Mouse (Mus musculus) Patski (cell line): ENCODE results near the gene Nanos3. TPM values are rescaled to one million over a fixed set of nuclear protein-coding genes. Genes with fewer than 3 reads are reported as not detected.

Experiments used
- ATAC-seq: fragments of 100-300 bp; one replicate; pipeline ENCODE4 v1.8.0; 2021
- CTCF ChIA-PET: fragments of 350-600 bp; sonication (Branson Sonifier 250); formaldehyde crosslinking; loops from one replicate; lab custom pipeline; 2022; ENCODE audit warnings: inconsistent platforms; lab: Charles Lee
- POLR2A ChIA-PET: fragments of 350-600 bp; sonication (Branson Sonifier 250); formaldehyde crosslinking; loops from one replicate; lab custom pipeline; 2022; ENCODE audit warnings: antibody characterized with exemption, inconsistent platforms; lab: Charles Lee
- DNase-seq: peaks from one replicate; pipeline ENCODE4 v3.0.0-alpha.2; 2011; ENCODE audit warnings: low read depth, low spot score
- H3K27me3 ChIP-seq: fragments of 371-371 bp; one replicate; pipeline ENCODE4 v1.5.1; 2021
- CTCF ChIP-seq: fragments of 100-300 bp; IDR thresholded peaks from one replicate; pipeline ENCODE4 v1.5.1; 2021
- in situ Hi-C: fragments of 300-500 bp; cut with MboI; formaldehyde crosslinking; loops from 3 replicates; pipeline ENCODE4 v1.11.1; 2018; ENCODE audit warnings: low pct_unique_long_range_greater_than_20kb, mixed read lengths
- polyA plus RNA-seq: library from polyadenylated mRNA; unstranded; gene quantifications from one replicate; pipeline ENCODE4 v1.2.3, GENCODE M21; 2021

The Nanos3 gene
- polyA plus RNA-seq, 1 experiment from 2014 or later: 0.81 TPM

DNA sequence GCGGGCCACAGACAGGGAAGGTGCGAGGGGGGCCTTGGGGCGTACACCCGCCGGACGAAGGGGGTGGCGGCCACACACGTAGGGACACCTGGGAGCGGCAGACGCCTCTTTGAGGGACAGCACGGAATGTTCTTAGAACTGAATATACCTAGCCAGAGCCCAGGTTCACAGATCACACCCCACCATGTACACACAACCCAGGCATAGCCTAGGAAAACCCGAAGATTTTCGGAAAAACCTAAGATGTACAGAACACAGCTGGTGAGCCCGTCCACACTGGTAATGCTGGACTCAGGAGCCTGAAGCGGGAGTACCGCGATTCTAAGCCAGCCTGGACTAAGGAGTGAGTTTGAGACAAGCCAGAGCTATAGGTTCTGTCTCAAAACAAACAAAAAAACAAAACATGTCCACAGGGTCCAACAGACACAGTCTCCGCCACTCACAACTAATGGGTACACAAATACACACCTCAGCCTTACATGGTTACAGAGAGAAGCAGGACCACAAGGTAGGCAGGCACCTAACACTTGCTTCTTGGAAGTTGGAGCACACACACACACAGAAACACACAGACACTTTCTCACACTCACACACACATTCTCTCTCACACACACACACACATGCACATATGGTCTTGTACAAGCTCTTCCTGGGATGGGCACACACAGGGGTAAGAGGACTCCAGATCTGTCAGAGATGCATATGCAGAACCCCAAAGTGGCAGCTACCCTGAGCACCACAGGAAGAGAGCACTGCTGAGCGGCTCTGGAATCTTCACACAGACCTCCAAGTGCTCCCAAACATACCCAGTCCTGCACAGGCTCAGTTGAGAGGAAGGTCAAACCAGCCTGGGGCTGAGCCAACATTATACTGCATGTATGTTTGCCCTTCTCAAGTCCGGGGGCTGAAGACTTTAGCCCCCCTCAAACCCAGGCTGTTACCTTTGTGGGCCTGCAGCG, 653 bp downstream of the Nanos3 start:
- in situ Hi-C loops: loop anchor here (5.0 kb wide), 2 partner anchors 93 to 173 kb away; no protein-coding TSS in a partner anchor
- H3K27me3 ChIP-seq: no peaks in the 10 kb centered on the region
- POLR2A ChIA-PET: interaction anchor here (0.6 to 1.7 kb wide), 3 partner anchors 18 to 101 kb away, joined by 3 to 5 read pairs (median 3); no protein-coding TSS in a partner anchor
- CTCF ChIA-PET: interaction anchor here (1.0 to 4.6 kb wide), 3 partner anchors 18 to 26 kb away, joined by 3 to 64 read pairs (median 18); no protein-coding TSS in a partner anchor
- ATAC-seq: no peak
- TF ChIP-seq CTCF: no peak
- no peak for DNase-seq

DNA sequence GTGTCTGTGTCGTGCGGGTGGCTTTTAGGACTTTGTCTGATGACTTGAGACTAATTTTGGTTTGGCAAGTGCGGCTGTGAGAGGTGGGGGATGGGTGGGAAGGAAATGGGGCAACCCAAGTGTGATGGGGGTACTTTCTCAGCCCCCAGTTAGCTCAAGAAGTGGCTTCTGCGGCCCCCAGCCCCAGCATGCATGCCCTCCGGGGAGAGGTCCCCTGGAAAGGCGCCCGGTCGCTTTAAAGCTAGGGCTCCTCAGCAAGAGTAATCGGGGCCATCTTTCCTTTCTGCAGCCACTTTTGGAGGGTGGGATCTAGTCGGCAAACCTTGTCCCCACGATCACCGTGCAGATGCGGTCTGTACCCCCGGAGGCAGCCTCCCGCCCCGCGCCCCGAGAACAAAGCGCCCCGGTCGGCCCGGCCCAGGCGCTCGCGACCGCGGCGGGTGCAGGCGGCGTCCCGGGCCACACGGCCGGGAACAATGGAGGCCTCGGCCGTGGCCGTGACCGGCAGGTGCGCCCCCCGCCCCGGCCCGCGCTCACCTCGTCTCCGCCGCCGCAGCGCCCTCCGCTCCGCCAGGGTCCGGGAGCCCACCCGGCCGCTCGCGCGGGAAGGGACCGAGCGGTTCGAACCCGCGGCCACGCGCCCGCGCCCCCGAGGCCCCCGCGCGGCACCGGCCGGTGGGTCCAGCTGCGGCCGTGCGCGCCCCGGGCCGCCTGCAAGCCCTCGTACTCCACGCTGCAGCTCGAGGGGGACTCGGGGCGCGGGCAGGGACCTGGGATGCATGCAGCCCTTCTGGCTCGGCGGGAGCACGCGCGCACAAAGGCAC, 1.5 kb downstream of the Nanos3 start:
- POLR2A ChIA-PET: interaction anchor here (1.0 to 1.7 kb wide), 3 partner anchors 10 to 39 kb away, joined by 3 to 5 read pairs (median 3); no protein-coding TSS in a partner anchor
- no peak for TF ChIP-seq CTCF
- ATAC-seq (no peak), DNase-seq (no peak)
- no peaks in the 10 kb centered on the region for H3K27me3 ChIP-seq
- CTCF ChIA-PET: interaction anchor here (0.8 to 1.0 kb wide), 2 partner anchors 10 to 27 kb away, joined by 3 read pairs; no protein-coding TSS in a partner anchor
- in situ Hi-C loops: no loop called here

DNA sequence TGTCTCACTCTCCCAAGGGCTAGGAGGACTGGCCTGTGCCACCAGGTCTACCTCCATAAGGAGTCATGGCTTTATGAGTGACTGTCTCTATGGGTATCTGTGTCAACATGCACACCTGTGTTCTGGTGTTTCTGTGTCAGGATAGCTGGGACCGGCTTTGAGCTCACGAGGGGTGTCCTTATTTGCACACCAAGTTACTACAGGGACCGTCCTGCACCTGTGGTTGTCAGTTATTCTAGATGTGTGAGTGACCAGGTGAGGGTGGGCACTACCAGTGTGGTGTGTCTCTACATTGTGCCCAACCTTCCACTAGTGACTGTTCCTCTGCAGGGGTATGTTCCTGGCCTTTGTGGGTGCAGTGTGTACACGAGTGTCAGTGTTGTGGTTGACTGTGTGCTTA, 2.2 kb downstream of the Nanos3 start:
- CTCF ChIA-PET: interaction anchor here (0.5 to 1.3 kb wide), 3 partner anchors 9 to 144 kb away, joined by 3 read pairs; no protein-coding TSS in a partner anchor
- no peaks in the 10 kb centered on the region for H3K27me3 ChIP-seq
- in situ Hi-C loops: no loop called here
- ATAC-seq (no peak), DNase-seq (no peak)
- POLR2A ChIA-PET: interaction anchor here (1.0 kb wide), 1 partner anchor 9 kb away, joined by 3 read pairs; no protein-coding TSS in a partner anchor
- TF ChIP-seq CTCF: no peak

DNA sequence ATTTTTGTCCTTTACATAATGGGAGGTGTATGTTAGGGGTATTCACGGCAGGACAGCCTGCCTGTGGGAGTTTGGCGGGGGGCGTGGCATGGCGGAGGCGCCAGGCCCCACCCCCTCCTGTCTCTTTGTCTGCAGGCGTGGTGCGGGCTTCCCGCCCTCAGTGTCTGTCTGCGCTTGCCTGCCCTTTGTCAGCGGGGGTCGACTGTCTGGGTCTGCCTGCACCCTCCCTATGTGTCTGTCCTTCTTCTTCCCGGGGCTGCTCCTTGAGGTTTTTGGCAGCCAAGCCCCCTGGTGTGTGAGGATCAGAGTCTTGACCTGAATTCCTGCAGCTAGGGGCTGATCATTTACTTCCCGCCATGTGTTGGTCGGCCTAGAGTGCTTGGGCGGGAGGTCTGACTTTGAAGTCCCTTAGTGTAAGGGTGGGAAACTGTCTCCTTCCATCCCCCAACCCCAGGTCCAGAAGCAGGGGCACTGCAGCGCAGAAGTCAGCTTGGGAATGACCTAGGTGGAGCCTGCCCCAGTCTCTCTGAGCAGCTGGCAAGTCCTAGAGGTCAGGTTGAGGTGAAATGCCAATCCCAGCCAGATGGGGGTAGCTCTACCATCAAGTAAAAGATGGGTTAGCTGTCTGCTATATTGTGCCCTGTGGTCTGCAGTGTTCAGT, 4.4 kb downstream of the Nanos3 start:
- in situ Hi-C loops: no loop called here

DNA sequence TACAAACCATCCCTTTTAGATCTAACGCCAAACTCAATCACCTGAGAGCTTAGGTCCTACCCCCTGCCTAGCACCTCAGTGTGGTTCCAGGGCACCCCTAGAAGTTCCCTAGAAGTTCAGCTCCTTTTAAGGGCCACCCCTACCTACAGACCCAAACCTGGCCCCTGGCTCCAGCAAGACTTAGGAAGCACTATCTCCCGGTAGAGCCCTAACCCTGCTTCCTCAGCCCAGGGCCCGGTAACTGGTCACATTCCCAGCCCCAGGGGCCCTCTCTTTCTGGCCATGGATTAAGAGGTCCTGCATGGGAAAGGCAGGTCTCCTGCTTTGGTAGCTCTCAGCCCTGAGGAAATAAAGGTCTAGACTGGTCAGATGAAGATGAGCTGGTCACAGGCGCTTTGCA, 5.1 kb downstream of the Nanos3 start:
- DNase-seq: no peak
- no peak for TF ChIP-seq CTCF
- H3K27me3 ChIP-seq: no peaks in the 10 kb centered on the region
- ChIA-PET CTCF (interaction anchor here (1.2 kb wide), 1 partner anchor 140 kb away, joined by 3 read pairs; no protein-coding TSS in a partner anchor), POLR2A (interaction anchor here (0.5 kb wide), 1 partner anchor 136 kb away, joined by 3 read pairs; no protein-coding TSS in a partner anchor)
- ATAC-seq: no peak
- in situ Hi-C loops: loop anchor here (10.0 kb wide), 1 partner anchor 175 kb away; the partner anchor contains the start of gene 1700067K01Rik

More for the DNA sequence above, 4.4 kb downstream of the Nanos3 start:
- ATAC-seq (no peak), DNase-seq (no peak)
- ChIA-PET POLR2A (interaction anchor here (0.5 kb wide), 1 partner anchor 136 kb away, joined by 3 read pairs; no protein-coding TSS in a partner anchor), CTCF (interaction anchor here (1.2 kb wide), 1 partner anchor 141 kb away, joined by 3 read pairs; no protein-coding TSS in a partner anchor)
- no peaks in the 10 kb centered on the region for H3K27me3 ChIP-seq
- TF ChIP-seq CTCF: no peak

DNA sequence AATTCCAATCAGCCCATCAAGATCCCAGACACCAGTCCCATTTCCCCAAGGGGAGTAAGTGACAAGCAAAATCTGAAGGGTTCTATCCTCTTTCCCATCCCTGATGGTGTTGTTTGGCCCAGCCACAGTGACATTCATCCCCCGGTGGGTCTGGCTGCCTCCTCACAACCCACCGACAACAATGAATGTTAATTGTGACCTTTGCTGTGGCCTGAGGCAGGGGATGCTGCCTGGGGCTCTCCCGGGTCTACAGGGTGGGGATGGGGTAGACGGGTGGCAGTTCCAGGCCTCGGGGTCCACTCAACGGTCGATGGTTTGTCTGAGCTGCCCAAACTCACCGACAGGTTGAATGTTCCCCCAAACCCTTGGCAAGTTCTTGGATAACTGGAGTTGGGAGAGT, 6.4 kb downstream of the Nanos3 start:
- in situ Hi-C loops: loop anchor here (10.0 kb wide), 1 partner anchor 174 kb away; the partner anchor contains the start of gene 1700067K01Rik
- POLR2A ChIA-PET: no interaction called here
- ATAC-seq (no peak), DNase-seq (no peak)
- CTCF ChIA-PET: no interaction called here
- no peaks in the 10 kb centered on the region for H3K27me3 ChIP-seq
- no peak for TF ChIP-seq CTCF

DNA sequence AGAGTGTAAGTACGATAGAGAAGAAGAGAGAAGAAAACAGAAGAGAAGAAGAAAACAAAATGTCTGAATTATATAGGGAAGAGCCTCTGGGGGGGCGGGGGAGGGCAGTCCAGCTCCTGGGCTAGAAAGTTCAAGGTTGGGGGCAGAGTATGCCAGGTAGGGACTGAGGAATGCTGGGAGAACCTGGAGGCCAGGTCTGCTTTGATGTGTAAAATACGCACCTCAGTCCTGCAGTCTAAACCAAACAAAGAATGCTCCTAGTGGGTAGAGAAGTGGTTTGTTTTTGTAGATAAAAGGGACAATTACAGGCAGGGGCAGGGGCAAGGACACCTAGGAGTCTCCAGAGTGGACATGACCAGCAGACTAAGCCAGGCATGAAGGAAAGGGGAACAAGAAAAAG, 7.6 kb downstream of the Nanos3 start:
- in situ Hi-C loops: loop anchor here (10.0 kb wide), 1 partner anchor 173 kb away; the partner anchor contains the start of gene 1700067K01Rik
- CTCF ChIA-PET: no interaction called here
- no peak for ATAC-seq
- H3K27me3 ChIP-seq: no peaks in the 10 kb centered on the region
- no peak for TF ChIP-seq CTCF
- no peak for DNase-seq
- POLR2A ChIA-PET: interaction anchor here (0.6 to 0.8 kb wide), 2 partner anchors 89 to 167 kb away, joined by 3 to 6 read pairs; no protein-coding TSS in a partner anchor

DNA sequence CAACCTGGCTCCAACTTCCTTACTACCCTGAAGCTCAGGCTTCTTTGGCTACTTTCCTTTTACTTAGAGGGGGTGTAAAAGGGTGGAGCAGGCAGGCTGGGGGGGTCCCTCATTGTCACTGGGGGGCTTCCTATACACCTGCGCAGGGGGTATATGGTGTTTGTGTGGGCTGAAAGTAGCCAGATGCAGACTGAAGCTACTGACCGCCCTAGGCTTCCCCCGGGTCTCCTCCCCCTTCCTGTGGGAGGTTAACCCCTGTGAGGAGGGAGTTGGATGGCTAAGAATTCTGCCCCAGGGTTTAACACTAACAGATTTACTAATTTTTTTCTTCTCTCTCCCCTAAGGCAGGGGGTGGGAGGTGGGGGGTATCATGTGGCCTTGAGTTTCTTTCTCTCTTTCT, 8.5 kb downstream of the Nanos3 start:
- DNase-seq (no peak), ATAC-seq (no peak)
- CTCF ChIA-PET: interaction anchor here (0.8 to 1.5 kb wide), 2 partner anchors 9 kb away, joined by 3 read pairs; no protein-coding TSS in a partner anchor
- no peak for TF ChIP-seq CTCF
- POLR2A ChIA-PET: interaction anchor here (0.6 to 0.8 kb wide), 2 partner anchors 90 to 167 kb away, joined by 3 to 6 read pairs; no protein-coding TSS in a partner anchor
- H3K27me3 ChIP-seq: no peaks in the 10 kb centered on the region
- in situ Hi-C loops: loop anchor here (10.0 kb wide), 1 partner anchor 172 kb away; the partner anchor contains the start of gene 1700067K01Rik

DNA sequence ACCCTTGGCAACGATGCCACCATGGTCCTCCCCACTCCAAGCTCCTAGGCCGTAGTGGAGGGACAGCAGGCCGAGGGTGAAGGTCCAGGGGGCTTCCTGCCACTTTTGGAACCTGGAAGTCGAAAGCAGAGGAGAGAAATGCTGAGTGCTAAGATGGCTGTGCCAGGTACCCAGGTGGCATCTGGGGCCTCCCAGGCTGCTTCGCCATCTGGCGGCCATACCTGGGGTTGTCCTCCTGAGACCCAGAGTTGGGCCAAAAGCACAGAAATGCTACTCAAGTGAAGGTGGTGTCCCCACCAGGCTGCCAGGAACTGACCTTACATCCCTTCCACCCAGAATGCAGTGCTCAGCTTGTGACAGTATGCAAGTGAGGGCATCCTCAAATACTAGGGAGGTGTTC, 11.2 kb downstream of the Nanos3 start:
- in situ Hi-C loops: loop anchor here (5.0 to 10.0 kb wide), 2 partner anchors 137 to 169 kb away; partner anchors contain the start of gene 1700067K01Rik
- no peaks in the 10 kb centered on the region for H3K27me3 ChIP-seq
- DNase-seq (no peak), ATAC-seq (no peak)
- ChIA-PET POLR2A (interaction anchor here (0.5 to 1.5 kb wide), 3 partner anchors 9 to 43 kb away, joined by 3 read pairs; no protein-coding TSS in a partner anchor), CTCF (interaction anchor here (0.9 to 2.0 kb wide), 7 partner anchors 9 to 135 kb away, joined by 3 to 6 read pairs (median 3); no protein-coding TSS in a partner anchor)
- TF ChIP-seq CTCF: peak; percentile 85
